Mouse (Mus musculus) kidney, adult 2 months (tissue): ENCODE results near the gene Fgf2. TPM values are rescaled to one million over a fixed set of nuclear protein-coding genes. Genes with fewer than 3 reads are reported as not detected.
A peak's percentile ranks its signal among the peaks of the same experiment; 100 is the strongest.

Source experiments
- DNase-seq: peaks from one replicate; pipeline ENCODE4 v3.0.0; 2021
- H3K27ac ChIP-seq: fragments of 200-500 bp; 2 replicates; pipeline ENCODE4 v1.5.1; 2012; ENCODE audit warnings: low read depth, low read length, control low read depth, inconsistent platforms; ENCODE audit not compliant: insufficient read depth
- H3K27me3 ChIP-seq: fragments of 200-500 bp; replicated peaks from 2 replicates; pipeline ENCODE4 v1.6.1; 2012; ENCODE audit warnings: mild to moderate bottlenecking, moderate library complexity, low read length, inconsistent platforms; ENCODE audit not compliant: control insufficient read depth, insufficient read depth
- H3K36me3 ChIP-seq: fragments of 200-500 bp; 2 replicates; pipeline ENCODE4 v1.6.1; 2012; ENCODE audit warnings: mild to moderate bottlenecking, moderate library complexity, low read length, inconsistent platforms; ENCODE audit not compliant: control insufficient read depth, insufficient read depth
- H3K4me1 ChIP-seq: fragments of 200-500 bp; 2 replicates; pipeline ENCODE4 v1.6.1; 2011; ENCODE audit warnings: low read length; ENCODE audit not compliant: control insufficient read depth, insufficient read depth
- H3K4me3 ChIP-seq: fragments of 200-500 bp; 2 replicates; pipeline ENCODE4 v1.5.1; 2011; ENCODE audit warnings: mild to moderate bottlenecking, low read depth, low read length, control low read depth; ENCODE audit not compliant: insufficient read depth
- CTCF ChIP-seq: fragments of 200-500 bp; conservative IDR thresholded peaks from 2 replicates; pipeline ENCODE4 v1.5.1; 2011; ENCODE audit warnings: low read depth, mild to moderate bottlenecking, control low read depth, low read length, moderate library complexity, mixed read lengths; ENCODE audit not compliant: insufficient read depth, insufficient read length
- POLR2A ChIP-seq: fragments of 200-500 bp; IDR thresholded peaks from one replicate; pipeline ENCODE4 v1.6.1; 2011; ENCODE audit warnings: low read depth, low read length, control low read depth
- WGBS: fragments of 180-500 bp; shearing (Covaris S2); methylation state at CpG from one replicate; pipeline ENCODE4 v1.1.7; 2018; 5-methylcytosine and 5-hydroxymethylcytosine counted together
- polyA plus RNA-seq: library from polyadenylated mRNA; depleted of rRNA; stranded (reverse); fragments of >200 nt; gene quantifications from 2 replicates; pipeline ENCODE4 v1.2.3, GENCODE M21; 2012

Gene Fgf2
- polyA plus RNA-seq, 1 experiment: 0.78 TPM

- DNase-seq: peak; percentile 25
- TF ChIP-seq POLR2A: no peak
- TF ChIP-seq CTCF: no peak
- Histone ChIP-seq H3K4me3 (no peak overlapping the region), H3K27ac (no peak overlapping the region), H3K4me1 (no peaks in the 10 kb centered on the region), H3K36me3 (no peaks in the 10 kb centered on the region), H3K27me3 (no peaks in the 10 kb centered on the region)
- 44% methylated on average over 6 of the region's 6 CpGs for WGBS
These were observed 30.3 kb downstream of the Fgf2 start for GRCm38 (mm10) chr3:37378412-37378811.

DNA sequence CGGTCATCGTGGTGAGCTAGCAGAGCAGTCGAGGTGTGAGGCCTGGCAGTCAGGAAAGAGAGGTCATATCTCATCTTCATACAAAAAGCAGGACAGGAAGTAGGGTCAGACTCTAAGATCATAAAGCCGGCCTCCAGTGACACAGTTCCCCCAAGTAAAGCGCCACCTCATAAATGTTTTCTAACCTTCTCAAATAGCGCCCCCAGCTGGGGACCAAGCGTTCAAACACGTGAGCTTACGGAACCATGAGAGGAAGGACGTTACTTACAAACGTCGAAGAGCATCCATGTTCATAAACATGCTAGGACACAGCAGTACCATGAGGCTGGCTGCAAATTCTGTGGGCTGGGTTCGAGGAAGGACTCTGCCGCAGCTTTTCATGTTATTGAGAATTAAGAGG lies 31.1 kb downstream of the Fgf2 start:
- Histone ChIP-seq H3K4me1 (no peaks in the 10 kb centered on the region), H3K4me3 (no peak overlapping the region), H3K27ac (no peak overlapping the region), H3K36me3 (no peaks in the 10 kb centered on the region), H3K27me3 (no peaks in the 10 kb centered on the region)
- DNase-seq: no peak
- 79% methylated on average over 14 of the region's 14 CpGs for whole genome bisulfite sequencing
- TF ChIP-seq POLR2A (no peak), CTCF (no peak)

DNA sequence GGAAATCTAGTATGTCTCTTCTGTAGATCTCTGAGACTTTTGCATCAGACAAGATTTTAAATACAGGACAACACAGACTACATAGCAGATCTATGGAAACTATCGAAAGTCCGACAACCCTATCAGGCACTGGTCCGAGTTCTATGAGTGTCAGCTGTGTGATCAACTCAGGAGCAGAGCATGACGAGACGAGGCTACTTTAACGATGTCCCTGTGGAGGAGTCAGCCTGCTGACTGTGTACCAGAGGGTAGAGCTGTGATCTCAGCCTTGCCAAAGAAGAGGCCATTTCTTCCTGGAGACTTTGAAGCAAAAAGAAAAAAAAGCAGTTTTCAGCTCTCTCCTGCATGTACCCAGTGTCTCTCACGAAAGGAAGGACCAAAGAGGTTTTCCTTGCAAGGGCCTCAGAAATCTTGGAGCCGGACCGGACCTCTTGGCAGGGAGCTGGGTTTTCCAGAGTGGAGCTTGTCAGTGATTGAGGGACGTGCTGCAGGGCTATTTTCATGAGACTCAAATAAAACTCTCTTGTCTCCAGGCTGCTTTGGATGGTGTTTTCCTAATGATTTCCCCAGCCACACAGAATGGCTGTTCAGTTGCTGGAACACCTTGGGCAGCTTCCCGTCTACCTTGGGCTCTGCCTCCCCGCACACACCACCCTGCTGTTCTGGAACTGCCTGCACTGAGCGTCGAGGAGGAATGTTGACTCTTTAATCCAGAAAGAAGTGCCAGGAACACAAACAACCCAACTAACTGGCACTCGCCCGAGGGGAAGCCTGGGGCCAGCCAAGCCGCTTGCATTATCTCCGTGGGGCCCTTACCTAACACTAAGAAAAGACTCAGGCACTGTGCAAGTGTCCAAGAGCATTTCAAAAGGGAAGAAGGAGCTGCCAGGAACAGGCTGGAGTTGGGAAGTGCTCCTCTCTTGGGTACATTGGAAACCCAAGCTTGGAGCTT lies 32.1 kb downstream of the Fgf2 start:
- WGBS: 63% methylated on average over 18 of the region's 18 CpGs
- no peaks in the 10 kb centered on the region for H3K36me3 ChIP-seq
- H3K4me1 ChIP-seq: no peaks in the 10 kb centered on the region
- no peak overlapping the region for H3K27ac ChIP-seq
- no peaks in the 10 kb centered on the region for H3K27me3 ChIP-seq
- peak; percentile 16 for DNase-seq
- no peak overlapping the region for H3K4me3 ChIP-seq
- TF ChIP-seq CTCF: no peak
- no peak for TF ChIP-seq POLR2A

DNA sequence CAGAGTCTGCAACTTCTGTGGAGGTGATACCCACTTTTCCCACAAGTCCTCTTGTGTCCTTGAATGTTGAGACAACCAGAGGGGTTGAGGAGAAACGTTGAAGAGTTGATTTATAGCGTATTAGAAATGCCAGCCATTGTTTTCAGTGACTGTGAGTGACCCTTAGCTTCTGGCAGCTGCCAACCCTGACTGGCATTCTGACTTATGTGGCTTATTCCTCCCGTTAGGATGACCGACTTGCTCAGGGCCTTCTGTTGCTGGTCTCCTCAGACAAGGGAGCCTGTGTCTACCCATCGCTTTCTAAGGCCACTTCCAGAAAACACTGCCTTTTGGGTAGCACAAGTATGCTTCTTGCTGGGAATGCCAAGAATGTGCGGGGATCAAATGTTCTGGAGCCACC lies 33.3 kb downstream of the Fgf2 start:
- DNase-seq: no peak
- no peak for TF ChIP-seq CTCF
- no peak for TF ChIP-seq POLR2A
- H3K27me3 ChIP-seq: no peaks in the 10 kb centered on the region
- H3K4me3 ChIP-seq: no peak overlapping the region
- H3K36me3 ChIP-seq: no peaks in the 10 kb centered on the region
- H3K27ac ChIP-seq: no peak overlapping the region
- WGBS: 55% methylated on average over 6 of the region's 6 CpGs
- H3K4me1 ChIP-seq: no peaks in the 10 kb centered on the region

- no peaks in the 10 kb centered on the region for H3K4me1 ChIP-seq
- H3K36me3 ChIP-seq: no peaks in the 10 kb centered on the region
- 67% methylated on average over 6 of the region's 6 CpGs for WGBS
- H3K27me3 ChIP-seq: no peaks in the 10 kb centered on the region
- peak; percentile 16 for DNase-seq
- no peak overlapping the region for H3K27ac ChIP-seq
- 0 out of 2 replicates have a peak, but pooled peaks have one; percentile 10 for TF ChIP-seq CTCF
- TF ChIP-seq POLR2A: no peak
- no peak overlapping the region for H3K4me3 ChIP-seq
These were observed 35.1 kb downstream of the Fgf2 start for GRCm38 (mm10) chr3:37383096-37383765.

- no peaks in the 10 kb centered on the region for H3K4me1 ChIP-seq
- no peaks in the 10 kb centered on the region for H3K27me3 ChIP-seq
- TF ChIP-seq CTCF (no peak), POLR2A (no peak)
- H3K36me3 ChIP-seq: no peaks in the 10 kb centered on the region
- H3K4me3 ChIP-seq: no peak overlapping the region
- no peak overlapping the region for H3K27ac ChIP-seq
- WGBS: 79% methylated on average over 6 of the region's 6 CpGs
- no peak for DNase-seq
These were observed 39.2 kb downstream of the Fgf2 start for GRCm38 (mm10) chr3:37387310-37387709.

DNA sequence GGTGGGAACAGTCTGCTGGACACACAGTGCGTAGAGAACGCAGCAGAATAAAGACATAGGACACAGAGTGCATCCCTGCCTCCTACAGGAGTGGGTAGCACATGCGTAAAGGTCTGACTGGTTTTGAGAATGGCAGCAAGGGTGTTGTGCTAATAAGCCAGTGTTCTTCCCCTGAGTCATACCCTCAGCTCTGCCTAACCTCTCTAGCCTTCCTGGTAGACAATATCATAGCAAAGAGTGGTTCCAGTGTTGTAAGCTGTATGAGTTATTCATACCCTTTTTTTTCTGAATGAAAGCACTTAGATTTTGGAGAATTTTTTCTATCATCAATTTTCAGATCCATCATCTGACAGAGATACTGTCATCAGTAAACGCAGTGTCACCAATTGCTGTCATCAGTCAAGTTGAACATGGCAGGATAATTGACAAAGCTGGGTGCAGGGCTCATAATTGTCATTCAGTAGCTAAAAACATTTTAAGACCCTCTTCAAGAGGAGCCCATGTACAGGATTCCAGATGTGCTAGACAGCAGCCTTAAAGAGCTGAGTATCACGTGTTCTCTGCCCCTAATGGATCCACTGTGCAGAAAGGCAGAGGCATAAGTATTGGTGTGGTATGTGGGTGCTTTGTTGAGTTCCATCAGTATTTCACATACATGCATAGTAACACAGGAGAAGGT lies 48.9 kb downstream of the Fgf2 start:
- no peak for DNase-seq
- Histone ChIP-seq H3K4me1 (no peaks in the 10 kb centered on the region), H3K27ac (no peak overlapping the region), H3K27me3 (no peaks in the 10 kb centered on the region), H3K4me3 (no peak overlapping the region), H3K36me3 (no peaks in the 10 kb centered on the region)
- TF ChIP-seq POLR2A (no peak), CTCF (no peak)
- 96% methylated on average over 5 of the region's 5 CpGs for WGBS
